ENCODE assay signal across 17 mouse cellular contexts in genomic region chr5:63986337-63986736, GRCm38 (mm10).
"Had no signal": no experiment of that assay in that cellular context is flagged by ENCODE, and none has a peak within 500 bp of the region (broad histone marks: within the 10 kb centered on the region; RNA-seq: fewer than 3 reads in every experiment).

No protein-coding gene starts in this region.

- DNase-seq: lung, adult 2 months; lung, postnatal 14 days; lung, postnatal 36 days; right cerebral cortex, postnatal 25 days; right cerebral cortex, postnatal 4 days; spleen, adult 18-20 months; thymus, adult 18-20 months; thymus, postnatal 14 days; thymus, postnatal 36 days had no signal

- H3K4me3 ChIP-seq: lung, embryonic 15.5 days; megakaryocyte, embryonic 14.5 days; midbrain, embryonic 13.5 days; midbrain, embryonic 15.5 days; neural tube, embryonic 12.5 days had no signal

- H3K4me1 ChIP-seq: megakaryocyte, embryonic 14.5 days; midbrain, embryonic 13.5 days; midbrain, embryonic 15.5 days; neural tube, embryonic 12.5 days had no signal

- ATAC-seq: lung, postnatal 0 days; midbrain, embryonic 13.5 days; midbrain, embryonic 15.5 days had no signal

- H3K9ac ChIP-seq: lung, embryonic 15.5 days; midbrain, embryonic 13.5 days; midbrain, embryonic 15.5 days; neural tube, embryonic 12.5 days had no signal

- H3K27ac ChIP-seq: lung, embryonic 15.5 days; macrophage; midbrain, embryonic 13.5 days; midbrain, embryonic 15.5 days; neural tube, embryonic 12.5 days had no signal

- H3K9me3 ChIP-seq: lung, embryonic 15.5 days; megakaryocyte, embryonic 14.5 days; midbrain, embryonic 13.5 days; midbrain, embryonic 15.5 days; neural tube, embryonic 12.5 days had no signal

- H3K27me3 ChIP-seq: lung, embryonic 15.5 days; midbrain, embryonic 13.5 days; midbrain, embryonic 15.5 days; neural tube, embryonic 12.5 days had no signal

- H3K4me2 ChIP-seq: lung, embryonic 15.5 days; midbrain, embryonic 11.5 days; midbrain, embryonic 13.5 days; midbrain, embryonic 15.5 days; neural tube, embryonic 12.5 days had no signal

- H3K36me3 ChIP-seq: lung, embryonic 15.5 days; midbrain, embryonic 13.5 days; midbrain, embryonic 15.5 days; neural tube, embryonic 12.5 days had no signal
